Mouse (Mus musculus): Measurements from ENCODE around the gene Snd1. TPM values are rescaled to one million over a fixed set of nuclear protein-coding genes. Genes with fewer than 3 reads are reported as not detected.

The Snd1 gene
- polyA plus RNA-seq, 1 experiment from 2014 or later = 84.5 TPM

DNA sequence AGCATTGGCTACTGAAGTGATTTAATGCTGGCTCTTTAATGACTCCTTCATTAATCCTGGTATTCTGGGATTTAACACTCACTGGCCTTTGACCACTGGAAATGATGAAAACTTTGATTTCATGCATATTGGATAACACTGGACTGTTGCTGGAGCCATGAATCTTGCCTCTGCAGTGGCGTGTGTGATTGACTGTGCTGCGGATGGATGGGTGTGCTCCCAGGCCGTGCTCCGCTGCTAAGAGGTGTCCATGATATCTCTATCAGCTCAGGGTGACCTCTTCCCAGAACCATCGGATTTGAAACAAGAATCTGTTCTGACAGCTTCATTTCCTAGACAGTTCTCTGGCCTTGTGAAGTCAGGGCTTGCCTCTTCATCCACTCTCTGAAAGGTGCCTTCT lies 210.8 kb downstream of the Snd1 start:
- H3K9me3 ChIP-seq (ENCODE audit: control insufficient read depth, low read length) = no peaks in the 10 kb centered on the region
- H3K9ac ChIP-seq (replicated peaks; ENCODE audit: low read length) = no peak overlapping the region

GRCm38 (mm10) chr6:28687776-28688175 lies 212.8 kb downstream of the Snd1 start:
- Histone ChIP-seq H3K9me3 (ENCODE audit: control insufficient read depth, low read length) (no peaks in the 10 kb centered on the region), H3K9ac (replicated peaks; ENCODE audit: low read length) (no peak overlapping the region), H3K4me2 (ENCODE audit: low read length) (no peak overlapping the region), H3K27ac (replicated peaks; ENCODE audit: low read depth, low read length) (no peak overlapping the region), H3K36me3 (ENCODE audit: control insufficient read depth, insufficient read depth, low read length) (no peaks in the 10 kb centered on the region), H3K4me3 (replicated peaks; ENCODE audit: low read depth, low read length) (no peak overlapping the region), H3K4me1 (ENCODE audit: control insufficient read depth, insufficient read depth, low read length) (no peaks in the 10 kb centered on the region), H3K27me3 (ENCODE audit: control insufficient read depth, insufficient read depth, low read length) (no peaks in the 10 kb centered on the region)
- WGBS = 95% methylated on average over 5 of the region's 5 CpGs
- DNase-seq = no peak
- ATAC-seq (ENCODE audit: low FRiP score, low TSS enrichment) = no peak

More for the DNA sequence above, 210.8 kb downstream of the Snd1 start:
- Histone ChIP-seq H3K36me3 (ENCODE audit: control insufficient read depth, insufficient read depth, low read length) (no peaks in the 10 kb centered on the region), H3K4me3 (replicated peaks; ENCODE audit: low read depth, low read length) (no peak overlapping the region), H3K4me1 (ENCODE audit: control insufficient read depth, insufficient read depth, low read length) (no peaks in the 10 kb centered on the region), H3K27me3 (ENCODE audit: control insufficient read depth, insufficient read depth, low read length) (no peaks in the 10 kb centered on the region), H3K27ac (replicated peaks; ENCODE audit: low read depth, low read length) (no peak overlapping the region), H3K4me2 (ENCODE audit: low read length) (no peak overlapping the region)
- DNase-seq (no peak), ATAC-seq (ENCODE audit: low FRiP score, low TSS enrichment) (no peak)
- WGBS = 47% methylated on average over 5 of the region's 5 CpGs

DNA sequence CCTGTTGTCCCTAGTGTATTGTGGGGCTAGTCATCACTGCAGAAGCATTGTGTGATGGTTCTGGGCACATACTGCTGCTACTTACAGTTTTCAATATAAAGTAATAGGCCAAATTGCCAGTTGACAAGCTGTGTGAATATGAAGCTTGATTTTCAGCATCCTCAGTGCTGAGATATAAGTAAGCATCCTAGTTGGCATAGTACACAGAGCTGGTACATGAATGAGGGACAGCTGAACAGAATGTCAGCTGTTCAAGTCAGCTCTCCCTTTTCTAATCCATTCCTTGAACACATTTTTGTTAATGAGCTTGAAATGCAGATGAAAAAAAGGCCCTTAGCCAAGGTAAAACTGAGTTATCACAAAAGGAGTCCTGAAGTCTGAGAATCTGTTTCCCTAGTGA lies 217.7 kb downstream of the Snd1 start:
- ATAC-seq (ENCODE audit: low FRiP score, low TSS enrichment) (no peak), DNase-seq (no peak)
- Histone ChIP-seq H3K4me1 (ENCODE audit: control insufficient read depth, insufficient read depth, low read length) (no peaks in the 10 kb centered on the region), H3K9me3 (ENCODE audit: control insufficient read depth, low read length) (no peaks in the 10 kb centered on the region), H3K4me3 (replicated peaks; ENCODE audit: low read depth, low read length) (no peak overlapping the region), H3K4me2 (ENCODE audit: low read length) (no peak overlapping the region), H3K27ac (replicated peaks; ENCODE audit: low read depth, low read length) (no peak overlapping the region), H3K27me3 (ENCODE audit: control insufficient read depth, insufficient read depth, low read length) (no peaks in the 10 kb centered on the region), H3K9ac (replicated peaks; ENCODE audit: low read length) (no peak overlapping the region), H3K36me3 (ENCODE audit: control insufficient read depth, insufficient read depth, low read length) (no peaks in the 10 kb centered on the region)

GRCm38 (mm10) chr6:28697214-28697613 lies 222.3 kb downstream of the Snd1 start:
- no peak for DNase-seq
- Histone ChIP-seq H3K9me3 (ENCODE audit: control insufficient read depth, low read length) (no peaks in the 10 kb centered on the region), H3K4me1 (ENCODE audit: control insufficient read depth, insufficient read depth, low read length) (no peaks in the 10 kb centered on the region), H3K9ac (replicated peaks; ENCODE audit: low read length) (no peak overlapping the region), H3K4me3 (replicated peaks; ENCODE audit: low read depth, low read length) (no peak overlapping the region), H3K27me3 (ENCODE audit: control insufficient read depth, insufficient read depth, low read length) (no peaks in the 10 kb centered on the region), H3K27ac (replicated peaks; ENCODE audit: low read depth, low read length) (no peak overlapping the region), H3K4me2 (ENCODE audit: low read length) (no peak overlapping the region), H3K36me3 (ENCODE audit: control insufficient read depth, insufficient read depth, low read length) (no peaks in the 10 kb centered on the region)
- ATAC-seq (ENCODE audit: low FRiP score, low TSS enrichment) = no peak
- WGBS = 89% methylated on average over 3 of the region's 3 CpGs

DNA sequence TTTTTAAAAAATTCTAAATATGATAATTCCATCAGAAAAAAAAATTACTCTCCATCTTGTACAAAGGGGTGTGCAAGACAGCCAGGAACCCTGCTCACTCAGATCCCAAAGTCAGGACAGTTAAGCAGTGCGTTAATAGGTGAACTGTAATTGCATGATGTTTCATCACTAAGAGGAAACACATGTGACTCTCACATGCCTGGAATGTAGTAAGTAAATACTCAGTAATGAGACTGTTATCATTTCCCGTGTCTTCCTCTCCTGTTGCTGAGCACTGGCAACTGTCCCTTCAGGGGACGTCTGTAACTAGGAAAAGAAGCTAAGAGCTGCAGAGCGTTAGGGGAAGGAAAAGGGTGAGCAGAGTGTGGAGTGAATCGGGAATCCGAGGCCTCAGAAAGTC lies 229.7 kb downstream of the Snd1 start:
- DNase-seq = no peak
- H3K36me3 ChIP-seq (ENCODE audit: control insufficient read depth, insufficient read depth, low read length) = 0 out of 2 replicates have a peak, but pooled peaks cover 4% of the 10 kb centered on the region
- no peak overlapping the region for H3K9ac ChIP-seq (replicated peaks; ENCODE audit: low read length)
- H3K27me3 ChIP-seq (ENCODE audit: control insufficient read depth, insufficient read depth, low read length) = no peaks in the 10 kb centered on the region
- H3K9me3 ChIP-seq (ENCODE audit: control insufficient read depth, low read length) = no peaks in the 10 kb centered on the region
- WGBS = 58% methylated on average over 6 of the region's 6 CpGs
- no peak for ATAC-seq (ENCODE audit: low FRiP score, low TSS enrichment)
- H3K4me2 ChIP-seq (ENCODE audit: low read length) = no peak overlapping the region
- peaks cover 6% of the 10 kb centered on the region; the same call in 1 of the 2 replicates for H3K4me1 ChIP-seq (ENCODE audit: control insufficient read depth, insufficient read depth, low read length)
- no peak overlapping the region for H3K4me3 ChIP-seq (replicated peaks; ENCODE audit: low read depth, low read length)
- H3K27ac ChIP-seq (replicated peaks; ENCODE audit: low read depth, low read length) = 0 out of 2 replicates have a peak overlapping the region, but pooled peaks have one; percentile 33

DNA sequence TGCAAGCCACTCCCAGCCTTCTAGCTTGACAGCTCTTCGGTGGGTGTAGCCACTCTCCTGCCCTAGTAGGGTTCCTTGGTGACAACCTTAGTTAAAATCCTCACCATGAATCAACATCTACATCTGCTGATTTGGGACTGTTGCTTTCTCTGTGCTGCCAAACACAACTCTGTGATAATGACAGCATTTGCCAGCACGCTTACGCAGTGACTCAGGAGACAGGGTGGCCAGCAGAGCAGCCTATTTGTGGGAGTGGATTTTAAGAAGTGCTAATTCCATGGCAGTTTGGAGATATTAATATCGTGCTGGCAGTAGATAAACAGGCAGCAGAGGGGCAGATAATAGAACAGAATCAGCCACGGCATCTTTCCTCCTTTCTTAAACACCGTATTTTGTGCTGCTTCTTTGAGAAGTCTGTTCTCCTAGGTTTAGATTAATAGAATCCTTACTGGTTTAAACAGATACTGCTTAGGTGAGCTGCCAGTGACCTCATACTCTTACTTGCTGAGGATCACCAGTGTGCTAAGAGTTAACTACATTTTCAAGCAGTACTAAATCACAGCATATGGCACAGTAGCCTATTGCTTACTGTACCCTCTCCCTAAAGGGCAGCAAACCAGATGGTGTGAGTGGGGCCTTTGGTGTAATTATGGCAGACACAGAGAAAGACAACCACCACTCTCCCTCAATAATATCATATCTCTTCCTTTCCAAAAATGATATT lies 230.6 kb downstream of the Snd1 start:
- peaks cover 11% of the 10 kb centered on the region; the same call in 1 of the 2 replicates for H3K4me1 ChIP-seq (ENCODE audit: control insufficient read depth, insufficient read depth, low read length)
- 60% methylated on average over 6 of the region's 6 CpGs for WGBS
- ATAC-seq (ENCODE audit: low FRiP score, low TSS enrichment) = no peak

GRCm38 (mm10) chr6:28706108-28706975 lies 231.4 kb downstream of the Snd1 start:
- peaks cover 11% of the 10 kb centered on the region; the same call in 1 of the 2 replicates for H3K4me1 ChIP-seq (ENCODE audit: control insufficient read depth, insufficient read depth, low read length)
- H3K27ac ChIP-seq (replicated peaks; ENCODE audit: low read depth, low read length) = no peak overlapping the region
- WGBS = 84% methylated on average over 8 of the region's 8 CpGs
- H3K4me3 ChIP-seq (replicated peaks; ENCODE audit: low read depth, low read length) = no peak overlapping the region
- no peaks in the 10 kb centered on the region for H3K27me3 ChIP-seq (ENCODE audit: control insufficient read depth, insufficient read depth, low read length)
- DNase-seq (no peak), ATAC-seq (ENCODE audit: low FRiP score, low TSS enrichment) (no peak)
- 0 out of 2 replicates have a peak, but pooled peaks cover 4% of the 10 kb centered on the region for H3K36me3 ChIP-seq (ENCODE audit: control insufficient read depth, insufficient read depth, low read length)
- no peaks in the 10 kb centered on the region for H3K9me3 ChIP-seq (ENCODE audit: control insufficient read depth, low read length)
- no peak overlapping the region for H3K9ac ChIP-seq (replicated peaks; ENCODE audit: low read length)
- no peak overlapping the region for H3K4me2 ChIP-seq (ENCODE audit: low read length)

More for the DNA sequence above, 230.6 kb downstream of the Snd1 start:
- DNase-seq = no peak
- Histone ChIP-seq H3K27me3 (ENCODE audit: control insufficient read depth, insufficient read depth, low read length) (no peaks in the 10 kb centered on the region), H3K27ac (replicated peaks; ENCODE audit: low read depth, low read length) (peak overlapping the region; percentile 33; the same call in 1 of the 2 replicates), H3K9ac (replicated peaks; ENCODE audit: low read length) (no peak overlapping the region), H3K36me3 (ENCODE audit: control insufficient read depth, insufficient read depth, low read length) (0 out of 2 replicates have a peak, but pooled peaks cover 4% of the 10 kb centered on the region), H3K9me3 (ENCODE audit: control insufficient read depth, low read length) (no peaks in the 10 kb centered on the region), H3K4me3 (replicated peaks; ENCODE audit: low read depth, low read length) (no peak overlapping the region), H3K4me2 (ENCODE audit: low read length) (no peak overlapping the region)

- Histone ChIP-seq H3K4me1 (ENCODE audit: control insufficient read depth, insufficient read depth, low read length) (peaks cover 11% of the 10 kb centered on the region; the same call in 1 of the 2 replicates), H3K9ac (replicated peaks; ENCODE audit: low read length) (no peak overlapping the region), H3K9me3 (ENCODE audit: control insufficient read depth, low read length) (no peaks in the 10 kb centered on the region), H3K27me3 (ENCODE audit: control insufficient read depth, insufficient read depth, low read length) (no peaks in the 10 kb centered on the region), H3K36me3 (ENCODE audit: control insufficient read depth, insufficient read depth, low read length) (0 out of 2 replicates have a peak, but pooled peaks cover 4% of the 10 kb centered on the region), H3K4me2 (ENCODE audit: low read length) (no peak overlapping the region), H3K27ac (replicated peaks; ENCODE audit: low read depth, low read length) (no peak overlapping the region), H3K4me3 (replicated peaks; ENCODE audit: low read depth, low read length) (no peak overlapping the region)
- DNase-seq (no peak), ATAC-seq (ENCODE audit: low FRiP score, low TSS enrichment) (no peak)
- 81% methylated on average over 12 of the region's 12 CpGs for WGBS
These were observed 232.1 kb downstream of the Snd1 start for GRCm38 (mm10) chr6:28706976-28707592.
